Mouse (Mus musculus): ENCODE measurements at regions not wholly inside any gene's neighbourhood (a gene's known extent, or its start where the extent isn't known, plus 50 kb on each side); places are given as distances from the start of the nearest gene placed in this dataset.
A peak's percentile ranks its signal among the peaks of the same experiment; 100 is the strongest.

GRCm38 (mm10) chr17:45341573-45341972, 92.0 kb downstream of the Cdc5l start:
- DNase-seq: no peak

GRCm38 (mm10) chr17:45340851-45341250, 92.7 kb downstream of the Cdc5l start:
- no peak for DNase-seq

DNA sequence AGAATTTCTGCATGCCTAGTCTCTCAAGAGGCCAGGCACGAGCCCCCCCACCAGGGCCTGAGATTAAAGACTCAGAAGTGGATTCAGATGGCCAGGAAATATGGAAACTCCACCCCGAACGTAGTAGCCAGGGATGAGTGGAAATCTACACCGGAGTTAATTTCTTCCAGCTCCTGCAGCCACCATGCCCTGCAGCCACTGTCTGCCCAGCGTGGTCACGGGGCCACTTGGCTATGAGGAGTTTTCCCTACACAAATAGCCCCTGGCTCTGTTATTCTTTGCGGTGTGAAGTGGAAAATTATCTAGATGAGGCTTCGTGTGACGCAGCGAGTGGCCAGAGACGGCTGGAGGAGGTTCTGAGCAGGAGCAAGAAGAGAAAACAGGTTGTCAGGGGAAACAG, 94.3 kb downstream of the Cdc5l start:
- no peak for DNase-seq

DNA sequence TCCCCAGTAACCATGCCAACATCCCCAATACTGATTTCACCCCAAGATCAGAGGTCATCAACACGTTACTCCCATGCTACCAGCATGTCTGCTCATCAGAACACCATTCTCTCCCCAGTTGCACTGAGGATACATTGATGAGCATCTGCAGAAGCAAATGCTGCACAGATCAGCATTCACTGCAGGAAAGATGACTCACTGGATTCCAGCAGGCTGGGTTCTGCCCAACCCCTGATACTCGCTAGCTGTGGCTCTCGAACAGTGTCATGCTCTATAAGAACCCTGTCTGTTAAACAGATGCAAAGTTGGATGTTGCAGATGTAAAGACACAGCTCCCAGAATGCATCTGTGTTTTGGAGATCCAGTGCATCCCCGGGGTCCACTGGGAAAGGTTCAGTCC, 95.5 kb downstream of the Cdc5l start:
- no peak for DNase-seq

DNA sequence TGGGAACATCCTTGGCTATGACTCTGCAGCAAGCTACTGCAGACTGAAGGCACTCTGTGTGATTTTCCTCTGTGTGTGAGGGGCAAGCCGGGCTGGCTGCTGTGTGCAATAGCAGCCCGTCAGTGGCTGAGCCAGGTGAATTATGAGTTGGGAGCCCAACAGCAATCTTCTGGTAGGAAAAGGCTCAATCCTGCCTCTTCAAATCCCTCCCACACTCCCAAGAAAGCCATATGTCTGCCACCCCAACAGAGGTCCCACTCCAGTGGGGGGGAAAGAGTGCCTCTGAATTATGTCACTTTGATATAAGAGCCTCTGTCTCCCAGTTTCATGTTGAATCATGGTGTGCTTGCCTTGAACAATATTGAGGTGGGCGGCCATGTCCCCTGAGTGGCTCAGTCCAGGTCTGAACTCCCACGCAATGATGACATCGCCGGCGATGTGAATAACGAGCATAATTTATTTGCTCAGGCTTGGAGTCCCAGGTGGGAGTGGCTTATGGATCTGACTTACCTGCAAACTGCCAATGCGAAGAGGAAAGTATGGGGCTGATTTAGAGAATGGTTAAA, 97.9 kb downstream of the Cdc5l start:
- DNase-seq: no peak

DNA sequence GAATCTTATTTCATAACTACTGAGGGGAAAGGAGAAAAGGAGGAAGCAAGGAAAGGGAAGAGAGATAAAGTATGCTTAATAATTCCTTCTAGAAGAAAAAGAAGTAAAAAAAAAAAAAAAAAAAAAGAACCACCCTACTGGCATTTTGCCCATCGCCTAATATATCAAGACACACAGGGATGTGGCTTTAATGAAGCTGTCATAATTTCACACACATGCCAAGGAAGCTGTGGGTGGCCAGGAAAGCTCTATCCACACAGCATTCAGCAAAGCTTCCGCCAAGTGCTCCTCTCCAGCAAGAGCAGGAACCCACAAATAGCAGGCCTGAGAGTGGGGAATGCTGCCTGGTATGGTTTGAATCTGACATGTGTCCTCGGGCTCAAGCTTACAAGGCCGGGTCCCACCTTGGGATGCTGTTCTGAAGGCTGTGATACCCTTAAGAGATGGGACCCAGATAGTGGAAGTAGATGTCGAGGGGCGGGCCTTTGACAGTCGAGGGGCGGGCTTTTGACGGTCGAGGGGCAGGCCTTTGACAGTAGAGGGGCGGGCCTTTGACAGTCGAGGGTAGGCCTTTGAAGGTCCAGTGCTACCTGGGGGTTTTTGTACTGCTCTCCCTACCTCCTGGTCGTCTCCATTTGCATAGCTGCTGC, 98.7 kb downstream of the Cdc5l start:
- DNase-seq: peak; percentile 35

- DNase-seq: no peak
Observed at GRCm38 (mm10) chr17:45332321-45332720, 101.2 kb downstream of the Cdc5l start.

GRCm38 (mm10) chr17:45329241-45329640, 104.3 kb downstream of the Cdc5l start:
- no peak for DNase-seq

- DNase-seq: no peak
Observed at GRCm38 (mm10) chr17:45326726-45327125, 106.8 kb downstream of the Cdc5l start.

DNA sequence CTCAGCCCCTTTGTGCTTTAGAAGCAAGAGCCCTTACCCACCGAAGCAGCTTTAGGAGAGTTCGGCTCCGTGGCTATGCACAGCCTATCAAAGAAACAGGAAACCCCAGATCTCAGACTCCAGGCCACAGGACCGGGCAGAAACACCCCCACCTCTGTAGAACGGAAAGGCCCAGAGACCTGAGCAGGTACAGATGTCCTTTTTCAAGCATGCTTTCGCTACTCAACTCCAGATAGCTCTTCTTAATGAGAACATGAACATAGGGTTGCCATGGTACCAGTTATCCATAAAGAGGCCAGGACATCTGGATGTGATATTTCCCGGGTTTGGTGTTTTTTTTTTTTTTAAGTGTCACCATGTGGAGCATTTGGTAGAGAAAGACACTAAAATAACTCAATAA, 107.4 kb downstream of the Cdc5l start:
- DNase-seq: no peak

DNA sequence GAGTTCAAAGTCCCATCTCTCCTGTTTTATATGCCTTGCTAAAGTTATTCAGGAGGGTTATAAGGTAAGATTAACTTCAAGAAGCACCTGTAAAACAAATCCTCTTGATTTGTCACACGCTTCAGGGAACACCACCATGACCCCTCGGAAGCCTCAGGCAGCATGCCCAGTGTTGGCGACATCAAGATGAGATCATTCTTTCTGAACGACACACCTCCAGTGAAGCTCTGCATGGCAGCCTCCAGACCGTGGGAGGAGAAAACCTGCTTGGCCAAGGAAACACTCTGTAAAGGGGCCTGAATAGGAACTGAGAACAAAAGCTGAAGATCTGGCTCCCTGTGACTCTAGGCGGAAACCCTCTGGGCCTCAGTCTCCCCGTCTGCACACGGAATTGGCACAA, 110.7 kb downstream of the Cdc5l start:
- DNase-seq: peak; percentile 15

- no peak for DNase-seq
Observed at GRCm38 (mm10) chr17:45320074-45320473, 113.5 kb downstream of the Cdc5l start.

DNA sequence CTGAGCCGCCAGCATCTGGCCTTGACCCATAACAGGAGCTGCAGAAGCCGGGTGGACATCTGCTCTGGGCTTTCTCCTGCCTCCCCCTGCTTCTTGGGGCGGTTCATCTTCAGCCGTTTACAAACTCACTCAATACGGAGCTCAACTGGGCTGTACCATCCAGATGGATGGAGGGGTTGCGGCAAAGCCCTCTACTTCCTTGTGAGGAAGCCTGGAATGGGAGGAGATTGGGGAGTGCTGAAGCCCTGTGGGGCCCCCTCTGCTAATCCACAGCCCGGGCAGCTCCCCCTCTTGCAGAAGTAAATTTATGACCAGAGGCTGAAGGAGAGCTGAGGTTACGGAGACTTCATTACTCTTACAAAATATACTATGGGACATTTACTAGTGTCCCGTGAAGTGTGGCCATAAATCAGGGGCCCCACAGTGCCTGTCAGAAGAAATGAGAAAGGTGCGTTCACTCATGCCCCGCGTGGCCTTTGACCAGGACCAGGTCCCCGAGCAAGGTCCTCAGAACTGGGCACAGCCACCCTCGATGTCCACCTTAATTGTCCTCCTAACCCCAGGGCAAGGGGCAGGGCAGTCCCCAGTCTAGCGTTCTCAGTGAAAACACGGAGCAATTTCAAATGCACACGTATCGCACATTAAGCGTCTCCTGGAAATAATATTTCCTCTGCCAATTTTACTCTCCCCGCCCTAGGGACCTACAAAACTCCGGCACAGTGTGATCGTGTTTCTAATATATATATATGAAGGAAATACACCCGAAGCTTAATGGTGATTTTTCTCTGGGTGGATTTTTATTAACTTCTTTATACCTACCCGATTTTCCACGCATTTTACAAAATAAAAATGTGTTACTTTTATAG, 115.1 kb downstream of the Cdc5l start:
- DNase-seq: peak; percentile 30

DNA sequence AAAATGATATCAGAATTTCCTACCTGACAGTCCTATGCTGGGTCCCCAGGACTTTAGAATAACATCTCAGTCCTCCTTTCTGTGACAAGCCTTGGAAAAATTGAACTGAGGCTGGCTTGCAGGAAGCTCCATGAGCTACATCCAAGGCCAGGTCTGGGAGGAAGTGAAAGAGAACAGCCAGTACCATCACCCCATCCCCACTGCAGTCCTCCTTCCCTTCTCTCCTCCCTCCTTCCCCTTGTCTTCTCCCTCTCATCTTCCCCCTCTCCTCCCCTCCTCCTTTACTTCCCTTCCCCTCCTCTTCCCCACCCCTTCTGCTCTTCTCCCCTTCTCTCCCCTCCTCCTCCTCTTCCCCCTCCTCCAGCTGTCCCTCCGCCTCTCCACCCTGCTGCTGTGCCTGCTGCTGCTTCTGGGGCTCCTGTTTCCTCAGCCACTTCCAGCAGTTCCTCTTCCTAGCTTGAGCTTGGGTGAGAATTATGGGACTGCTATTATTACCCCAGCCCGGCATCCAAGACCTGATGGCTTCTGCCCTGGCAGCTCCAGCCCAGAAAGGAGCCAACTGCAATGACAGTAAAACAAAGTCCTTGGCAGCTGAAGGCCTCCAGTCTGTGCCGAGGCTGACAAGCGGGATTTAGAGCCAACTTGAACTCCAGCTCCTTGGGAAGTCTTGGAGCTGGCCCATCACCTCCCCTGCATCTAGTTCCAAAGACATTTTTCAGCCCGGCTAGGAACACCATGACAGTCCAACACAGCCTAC, 120.8 kb downstream of the Cdc5l start:
- DNase-seq: peak; percentile 55

DNA sequence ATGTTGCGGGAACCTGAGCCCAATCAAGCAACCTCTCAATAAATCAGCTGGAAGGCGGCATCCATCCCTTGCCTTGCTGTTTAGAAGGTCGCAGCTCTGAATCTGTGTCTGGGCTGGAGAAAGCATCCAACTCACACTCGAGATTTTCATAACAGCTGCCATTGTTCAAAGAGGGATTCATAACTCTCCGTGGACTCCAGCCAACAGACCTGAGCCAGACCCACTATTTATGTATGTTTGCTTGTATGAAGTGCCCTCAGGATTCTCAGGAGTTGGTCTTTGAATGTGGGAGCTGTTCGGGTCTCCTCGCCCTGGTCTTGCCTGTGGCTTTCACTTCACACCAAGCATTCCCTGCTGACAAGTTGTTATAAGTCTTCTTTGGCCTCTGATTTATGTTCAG, 127.0 kb downstream of the Cdc5l start:
- DNase-seq: peak; percentile 35

GRCm38 (mm10) chr17:45303183-45303582, 130.4 kb downstream of the Cdc5l start:
- no peak for DNase-seq

- DNase-seq: no peak
Observed at GRCm38 (mm10) chr17:45298355-45298754, 135.2 kb downstream of the Cdc5l start.

DNA sequence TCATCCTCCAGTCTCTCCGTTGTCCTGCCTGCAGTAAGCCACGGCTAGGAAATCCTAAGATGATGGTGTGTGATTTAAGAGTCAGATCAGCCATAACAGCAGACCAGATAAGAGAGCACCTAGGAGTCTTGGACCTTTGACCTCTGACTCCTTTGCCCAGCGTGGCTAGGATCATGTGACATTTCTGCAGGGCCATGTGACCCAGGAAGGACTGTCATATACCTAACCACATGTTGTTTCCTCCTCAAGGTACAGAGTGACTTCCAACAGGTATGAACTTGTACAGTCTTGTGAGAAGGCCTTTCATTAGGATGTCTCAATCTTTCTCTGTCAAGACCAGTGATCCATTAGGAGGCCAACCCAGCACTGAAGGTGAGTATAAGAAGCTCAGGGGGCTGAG, 135.7 kb downstream of the Cdc5l start:
- DNase-seq: no peak

- DNase-seq: no peak
Observed at GRCm38 (mm10) chr17:45296363-45296762, 137.2 kb downstream of the Cdc5l start.

GRCm38 (mm10) chr17:45294886-45295285, 138.7 kb downstream of the Cdc5l start:
- DNase-seq: no peak

GRCm38 (mm10) chr17:45294256-45294865, 139.2 kb downstream of the Cdc5l start:
- DNase-seq: no peak

- no peak for DNase-seq
Observed at GRCm38 (mm10) chr17:45292883-45293282, 140.7 kb downstream of the Cdc5l start.

DNA sequence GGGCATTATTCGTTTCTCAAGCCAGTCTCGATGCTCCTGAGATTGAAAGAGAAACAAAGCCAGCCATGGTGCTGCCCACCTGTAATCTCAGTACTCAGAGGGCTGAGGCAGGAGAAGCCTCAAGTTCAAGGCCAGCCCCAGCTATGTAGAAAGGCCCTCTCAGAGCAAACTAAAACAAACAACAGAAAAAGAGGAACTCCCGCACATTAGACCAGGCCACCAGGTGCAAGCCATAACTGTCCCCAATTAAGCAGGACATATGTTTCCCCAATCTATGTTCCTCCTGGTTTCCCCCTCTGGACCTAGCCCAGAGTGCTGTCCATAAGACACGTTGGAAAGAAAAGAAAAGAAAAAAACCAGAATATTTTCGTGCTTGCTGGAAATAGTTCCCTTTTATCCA, 142.5 kb downstream of the Cdc5l start:
- DNase-seq: no peak
